Mouse (Mus musculus) MN1 (cell line): Measurements from ENCODE around the gene Olfr995.

Experiments used
- DNase-seq: peaks from one replicate; pipeline ENCODE4 v3.0.0-alpha.2; 2016; ENCODE audit warnings: low spot score

Gene Olfr995

DNA sequence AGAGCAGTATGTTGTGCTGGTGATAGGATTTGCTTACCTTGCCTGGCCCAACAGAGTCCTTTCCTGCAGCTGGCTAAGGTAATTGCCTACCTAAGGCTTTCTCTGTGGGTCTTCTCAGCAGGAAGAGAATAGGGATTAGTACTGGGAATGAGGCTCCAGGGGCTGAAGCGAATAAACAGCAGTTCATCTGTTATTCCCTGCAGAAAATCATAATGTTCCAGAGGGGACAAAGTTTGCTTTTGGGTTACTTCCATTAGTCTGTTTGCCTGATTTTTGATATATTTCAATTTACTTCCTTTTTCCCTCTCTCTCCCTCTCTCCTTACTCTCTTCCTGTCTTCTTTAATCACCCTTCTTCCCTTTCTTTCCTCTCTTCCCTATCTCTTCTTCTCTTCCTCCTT is at the start of gene Olfr995:
Gene Olfr995 (minus strand): TSS at position 101 of the 400 bp plus-strand sequence.
- DNase-seq = no peak

GRCm38 (mm10) chr2:85490396-85490795 is 47.0 kb upstream of the Olfr995 start:
- no peak for DNase-seq

DNA sequence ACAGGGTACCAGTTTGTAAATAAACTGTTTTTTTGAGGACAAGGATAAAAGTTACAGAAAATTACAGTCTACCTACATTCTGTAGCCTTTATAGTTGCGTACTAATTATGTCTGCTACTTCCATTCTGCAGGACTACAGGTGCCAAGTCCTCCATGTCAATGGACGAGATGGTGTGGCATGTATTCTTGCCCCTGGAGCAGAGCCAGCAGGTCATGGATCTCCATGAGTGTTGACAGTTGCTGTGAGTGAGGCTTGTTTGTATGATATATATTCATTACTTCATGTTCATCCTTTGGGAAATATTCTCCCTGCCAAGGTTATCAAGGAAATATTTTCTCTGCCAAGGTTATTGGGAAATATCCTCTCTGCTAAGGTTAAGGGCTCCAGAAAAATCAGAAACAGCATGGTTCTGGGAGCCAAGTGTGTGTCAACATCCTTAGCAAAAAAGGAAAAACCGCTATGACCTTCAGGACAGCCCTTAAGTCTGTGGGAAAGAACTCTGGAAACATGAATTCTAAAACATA is 23.4 kb upstream of the Olfr995 start:
- no peak for DNase-seq

DNA sequence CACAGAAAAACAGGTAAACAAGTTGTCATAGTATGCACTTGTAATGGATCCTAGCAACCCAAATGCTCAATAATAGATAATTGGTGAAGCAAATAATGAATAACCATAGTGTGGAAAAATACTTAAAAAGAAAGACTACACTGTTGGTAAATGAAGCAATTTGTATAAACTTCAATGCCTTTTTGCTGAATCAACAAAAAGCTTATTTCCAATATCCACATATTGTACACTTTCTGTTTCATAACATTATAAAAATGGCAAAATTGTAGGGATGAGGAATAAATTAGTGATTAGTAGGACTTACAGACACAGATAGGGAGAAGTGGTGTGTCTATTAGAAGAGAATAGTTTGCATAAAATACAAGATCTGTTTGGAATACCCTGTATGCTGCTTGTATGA is 893 bp downstream of the Olfr995 start:
- no peak for DNase-seq

DNA sequence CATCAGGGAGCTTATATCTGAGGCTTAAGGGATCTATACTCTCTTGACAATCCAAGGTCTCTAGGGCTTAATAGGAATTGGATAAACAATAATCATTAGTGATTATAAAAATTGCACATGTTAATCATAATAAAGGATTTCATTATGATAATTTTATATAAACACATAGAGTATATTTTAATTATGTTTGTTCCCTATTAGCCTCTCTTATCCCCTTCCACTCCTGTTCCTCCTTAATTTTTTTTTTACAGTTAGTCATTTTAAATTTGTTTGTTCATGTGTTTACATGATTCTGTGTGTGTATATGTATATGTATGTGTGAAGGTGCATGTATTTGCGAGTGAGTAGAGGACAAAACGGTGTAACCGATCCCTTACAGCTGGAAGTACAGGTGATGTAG is 7.1 kb downstream of the Olfr995 start, which contains the start of gene Olfr994:
Gene Olfr994 (minus strand): TSS at position 101 of the 400 bp plus-strand sequence.
- DNase-seq = no peak

- DNase-seq = no peak
Measured at GRCm38 (mm10) chr2:85425893-85426292, 17.5 kb downstream of the Olfr995 start.

DNA sequence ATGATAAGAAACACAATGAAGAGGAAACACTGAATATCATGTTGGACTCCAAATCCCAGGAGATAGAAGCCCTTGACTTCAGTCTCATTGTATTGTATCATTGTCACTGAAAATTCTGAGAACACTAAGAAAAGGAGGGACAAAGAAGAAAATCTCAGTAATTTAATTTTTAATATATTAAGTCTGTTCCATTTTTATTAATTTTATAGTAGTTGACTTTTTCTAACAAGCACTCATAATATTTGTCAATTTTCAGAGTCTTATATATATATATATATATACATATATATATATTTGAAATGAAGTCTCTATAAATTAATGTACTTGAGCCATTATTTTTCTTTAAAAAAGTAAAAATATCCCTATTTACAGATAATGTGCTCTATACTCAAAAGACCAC is 28.7 kb downstream of the Olfr995 start, which contains the start of gene Olfr993:
Gene Olfr993 (minus strand): TSS at position 101 of the 400 bp plus-strand sequence.
- DNase-seq = no peak

GRCm38 (mm10) chr2:85409369-85409768 is 34.1 kb downstream of the Olfr995 start, which contains the start of gene Olfr992:
Gene Olfr992 (minus strand): TSS chr2:85409469.
- DNase-seq = no peak
